Mouse (Mus musculus): ENCODE measurements around the gene Hbb-bt.

DNA sequence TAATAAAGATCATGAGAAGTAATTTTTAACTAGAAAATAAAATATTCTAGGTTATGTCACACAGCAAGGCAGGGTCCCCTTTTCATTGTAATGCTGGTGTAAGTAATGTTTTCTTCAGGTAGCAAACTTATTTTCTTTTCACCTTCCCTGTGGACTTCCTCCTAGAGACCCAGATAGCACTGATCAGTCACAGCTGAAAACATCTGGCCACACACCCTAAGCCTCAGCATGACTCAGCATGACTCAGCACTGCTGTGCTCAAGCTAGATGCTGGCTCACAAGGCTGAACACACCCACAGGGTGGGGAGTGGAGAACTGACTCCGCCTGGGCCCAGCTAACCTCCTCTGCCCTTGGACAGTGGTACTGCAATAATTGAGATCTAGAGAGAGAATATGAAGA lies 47.1 kb upstream of the Hbb-bt start:
- no peak for TF ChIP-seq CTCF (IDR thresholded peaks at IDR 0.05; ENCODE audit: low read depth, low read length)
- no peak for TF ChIP-seq POLR2A (IDR thresholded peaks at IDR 0.05; ENCODE audit: borderline replicate concordance, low read depth, low read length)
